Mouse (Mus musculus) heart, adult 2 months (tissue): ENCODE data around the gene Lrch3. TPM values are rescaled to one million over a fixed set of nuclear protein-coding genes. Genes with fewer than 3 reads are reported as not detected.

Source experiments
- DNase-seq, 2 experiments: peaks; one replicate each; pipeline ENCODE4 v3.0.0; 2021
- H3K27ac ChIP-seq: fragments of 200-600 bp; 2 replicates; pipeline ENCODE4 v1.8.1; 2022
- H3K27me3 ChIP-seq: fragments of 200-500 bp; 2 replicates; pipeline ENCODE4 v1.6.1; 2012; ENCODE audit warnings: mild to moderate bottlenecking, low read length, inconsistent platforms, mixed read lengths; ENCODE audit not compliant: control insufficient read depth, insufficient read depth
- H3K36me3 ChIP-seq: fragments of 200-500 bp; 2 replicates; pipeline ENCODE4 v1.6.1; 2012; ENCODE audit warnings: low read length, inconsistent platforms; ENCODE audit not compliant: control insufficient read depth, insufficient read depth
- H3K4me1 ChIP-seq: fragments of 200-500 bp; 2 replicates; pipeline ENCODE4 v1.6.1; 2011; ENCODE audit warnings: low read length; ENCODE audit not compliant: control insufficient read depth, insufficient read depth
- H3K4me3 ChIP-seq: fragments of 200-600 bp; 2 replicates; pipeline ENCODE4 v1.8.1; 2022
- H3K79me2 ChIP-seq: fragments of 200-500 bp; replicated peaks from 2 replicates; pipeline ENCODE4 v1.6.1; 2012; ENCODE audit warnings: mild to moderate bottlenecking, inconsistent platforms, low read length, moderate library complexity, mixed read lengths; ENCODE audit not compliant: control insufficient read depth, insufficient read depth
- H3K9ac ChIP-seq: fragments of 200-500 bp; 2 replicates; pipeline ENCODE4 v1.6.1; 2012; ENCODE audit warnings: low read depth, mild to moderate bottlenecking, control low read depth, inconsistent platforms, low read length, mixed read lengths
- CTCF ChIP-seq: fragments of 200-600 bp; IDR thresholded peaks from 2 replicates; pipeline ENCODE4 v1.8.1; 2022; ENCODE audit warnings: antibody characterized with exemption, mild to moderate bottlenecking, moderate library complexity
- EP300 ChIP-seq: fragments of 200-500 bp; IDR thresholded peaks from 2 replicates; pipeline ENCODE4 v1.6.1; 2011; ENCODE audit warnings: low read depth, low read length, control low read depth; ENCODE audit not compliant: insufficient read depth
- POLR2A ChIP-seq: fragments of 200-500 bp; IDR thresholded peaks from 2 replicates; pipeline ENCODE4 v1.6.1; 2011; ENCODE audit warnings: mild to moderate bottlenecking, low read depth, low read length, control low read depth; ENCODE audit not compliant: insufficient read depth
- WGBS: fragments of 180-500 bp; shearing (Covaris S2); methylation state at CpG from one replicate; pipeline ENCODE4 v1.1.7; 2018; 5-methylcytosine and 5-hydroxymethylcytosine counted together
- intact Hi-C: fragments of 180-260 bp; cut with DNase I; formaldehyde crosslinking; loops from one replicate; pipeline ENCODE4 v1.15.1; 2025
- polyA plus RNA-seq: library from polyadenylated mRNA; depleted of rRNA; stranded (reverse); fragments of >200 nt; gene quantifications from 2 replicates; pipeline ENCODE4 v1.2.3, GENCODE M21; 2012
- total RNA-seq, 2 experiments: library from RNA; stranded (reverse); gene quantifications; 2 replicates each; pipeline ENCODE4 v1.2.3; 2021

Gene Lrch3
- total and polyA plus RNA-seq, 3 experiments: 13.8 to 22.6 (median 20.3) TPM

DNA sequence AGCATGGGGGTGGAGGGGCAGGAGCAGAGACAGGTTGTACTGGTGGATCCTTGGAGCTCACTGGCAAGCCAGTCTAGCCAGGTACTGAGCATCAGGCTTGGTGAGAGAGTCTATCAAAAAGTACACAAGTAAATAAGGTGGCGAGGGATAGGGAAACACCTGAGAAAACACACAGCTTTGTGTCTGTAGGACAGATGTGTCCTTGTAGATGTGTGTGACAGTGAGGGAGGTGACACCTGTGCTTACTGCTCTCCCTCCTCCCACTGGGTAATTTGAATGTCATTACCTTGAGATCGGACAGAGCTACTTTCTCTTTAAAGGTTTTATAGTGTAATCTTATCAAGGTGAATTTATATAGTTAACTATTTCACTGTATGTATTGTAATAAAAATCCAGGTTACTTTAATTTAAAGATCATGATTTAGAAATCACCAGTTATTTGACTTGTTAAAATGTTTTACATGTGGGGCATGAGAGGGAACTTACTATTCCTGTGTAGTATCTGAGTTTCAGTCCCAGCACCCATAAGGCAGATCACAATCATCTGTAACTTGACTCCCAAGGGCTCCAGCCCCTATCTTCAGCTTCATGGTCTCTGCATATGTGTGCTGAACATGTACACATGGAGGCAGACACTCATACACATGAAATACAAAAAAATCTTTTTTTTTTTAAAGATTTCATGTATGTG lies 12.4 kb upstream of the Lrch3 start:
- intact Hi-C loops: no loop called here
- H3K36me3 ChIP-seq: no peaks in the 10 kb centered on the region; the same call in 1 of the 2 replicates

DNA sequence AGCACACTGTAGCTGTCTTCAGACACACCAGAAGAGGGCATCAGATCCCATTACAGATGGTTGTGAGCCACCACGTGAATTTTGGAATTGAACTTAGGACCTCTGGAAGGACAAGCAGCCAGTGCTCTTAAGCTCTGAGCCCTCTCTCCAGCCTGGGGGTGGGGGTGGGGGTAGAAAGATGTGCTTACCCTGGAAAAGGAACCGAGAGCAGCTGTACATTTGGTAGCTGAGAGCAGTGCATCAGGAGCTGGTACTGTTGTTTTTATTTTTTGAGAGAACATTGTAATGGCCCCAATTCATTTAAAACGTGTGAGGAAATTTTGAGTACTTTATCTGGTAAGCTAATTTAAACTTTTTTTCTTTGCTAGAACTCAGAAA lies 11.9 kb upstream of the Lrch3 start:
- no peak for DNase-seq
- Histone ChIP-seq H3K4me3 (no peak overlapping the region), H3K4me1 (peaks cover 1% of the 10 kb centered on the region; the same call in 1 of the 2 replicates), H3K27me3 (no peaks in the 10 kb centered on the region), H3K79me2 (no peaks in the 10 kb centered on the region), H3K36me3 (no peaks in the 10 kb centered on the region; the same call in none of the 2 replicates), H3K27ac (no peak overlapping the region), H3K9ac (no peak overlapping the region)
- 67% methylated on average over 3 of the region's 3 CpGs for WGBS
- TF ChIP-seq EP300 (no peak), CTCF (0 out of 2 replicates have a peak, but pooled peaks have one; percentile 10), POLR2A (no peak)
- intact Hi-C loops: no loop called here

More for the DNA sequence above, 12.4 kb upstream of the Lrch3 start:
- 85% methylated on average over 2 of the region's 2 CpGs for WGBS
- Histone ChIP-seq H3K4me1 (no peaks in the 10 kb centered on the region), H3K4me3 (no peak overlapping the region), H3K9ac (no peak overlapping the region), H3K27me3 (no peaks in the 10 kb centered on the region), H3K27ac (no peak overlapping the region), H3K79me2 (no peaks in the 10 kb centered on the region)
- no peak for TF ChIP-seq EP300
- no peak for TF ChIP-seq CTCF
- TF ChIP-seq POLR2A: no peak
- DNase-seq: no peak

DNA sequence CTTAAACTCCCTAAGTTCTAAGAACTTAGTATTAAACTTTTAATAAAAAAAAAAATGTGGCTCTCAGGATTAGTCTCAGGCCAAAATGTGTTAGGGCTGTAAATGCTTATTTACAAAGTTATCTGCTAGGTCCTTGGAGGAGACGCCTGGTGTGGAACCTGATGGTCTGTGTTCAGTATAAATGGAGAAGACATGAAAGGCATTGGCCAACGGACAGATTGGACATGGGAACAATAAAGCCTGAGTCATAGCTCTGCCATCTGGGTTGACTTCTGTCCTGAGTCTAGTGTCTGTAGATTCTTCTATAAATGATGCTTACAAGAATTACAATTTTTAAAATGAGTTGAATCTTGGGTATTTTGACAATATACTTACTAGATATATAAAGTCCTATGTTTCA lies 7.7 kb upstream of the Lrch3 start:
- DNase-seq: no peak
- intact Hi-C loops: no loop called here
- TF ChIP-seq EP300 (no peak), CTCF (no peak), POLR2A (no peak)
- Histone ChIP-seq H3K9ac (no peak overlapping the region), H3K4me1 (peaks cover 1% of the 10 kb centered on the region; the same call in 1 of the 2 replicates), H3K27me3 (no peaks in the 10 kb centered on the region), H3K79me2 (no peaks in the 10 kb centered on the region), H3K4me3 (no peak overlapping the region), H3K27ac (no peak overlapping the region), H3K36me3 (no peaks in the 10 kb centered on the region; the same call in none of the 2 replicates)
- whole genome bisulfite sequencing: 56% methylated on average over 2 of the region's 2 CpGs

DNA sequence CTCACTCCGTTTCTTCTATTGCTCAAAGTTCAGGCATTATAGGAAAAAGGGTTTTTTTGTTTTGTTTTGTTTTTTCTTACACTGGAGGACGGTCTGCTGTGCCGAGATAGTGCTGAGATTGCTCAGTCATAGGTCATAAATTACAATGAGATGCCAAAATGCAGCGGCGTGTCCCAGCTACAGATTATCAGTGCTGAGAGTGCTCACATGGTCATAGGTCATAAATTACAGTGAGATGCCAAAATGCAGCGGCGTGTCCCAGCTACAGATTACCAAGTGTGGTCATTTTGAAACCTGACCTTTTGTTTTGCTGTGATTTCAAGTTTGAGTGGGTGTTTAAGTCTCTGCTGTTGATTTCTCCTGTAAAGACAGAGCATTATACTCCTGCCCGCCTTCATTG lies 7.2 kb upstream of the Lrch3 start:
- DNase-seq: no peak
- Histone ChIP-seq H3K9ac (no peak overlapping the region), H3K4me1 (peaks cover 1% of the 10 kb centered on the region; the same call in 1 of the 2 replicates), H3K36me3 (no peaks in the 10 kb centered on the region; the same call in none of the 2 replicates), H3K27me3 (no peaks in the 10 kb centered on the region), H3K27ac (no peak overlapping the region), H3K79me2 (no peaks in the 10 kb centered on the region), H3K4me3 (no peak overlapping the region)
- TF ChIP-seq POLR2A (no peak), EP300 (no peak), CTCF (no peak)
- 67% methylated on average over 8 of the region's 8 CpGs for WGBS
- intact Hi-C loops: no loop called here

DNA sequence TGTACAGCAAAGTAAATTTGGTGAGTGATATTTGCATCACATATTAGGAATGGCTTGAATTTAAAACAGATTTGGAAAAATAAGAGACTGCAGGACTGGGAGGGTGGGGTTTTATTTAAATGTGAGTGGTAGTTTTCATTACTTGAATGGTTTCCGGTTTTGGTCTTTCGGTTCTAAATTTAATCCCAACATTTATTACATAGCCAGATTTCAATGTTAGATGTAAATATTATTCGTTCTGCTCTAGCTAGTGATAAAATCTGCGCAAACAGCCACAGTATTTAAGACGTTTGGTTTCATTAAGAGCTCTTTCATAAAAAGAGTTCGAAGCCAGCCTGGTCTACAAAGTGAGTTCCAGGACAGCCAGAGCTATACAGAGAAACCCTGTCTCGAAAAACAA lies 688 bp upstream of the Lrch3 start:
- no peak overlapping the region; the same call in 1 of the 2 replicates for H3K4me3 ChIP-seq
- H3K36me3 ChIP-seq: peaks cover 7% of the 10 kb centered on the region
- no peak overlapping the region; the same call in 1 of the 2 replicates for H3K27ac ChIP-seq

More for the DNA sequence above, 688 bp upstream of the Lrch3 start:
- intact Hi-C loops: loop anchor here (5.0 kb wide), 3 partner anchors 34 to 74 kb away; no protein-coding TSS in a partner anchor
- DNase-seq: no peak
- Histone ChIP-seq H3K79me2 (no peaks in the 10 kb centered on the region; the same call in 1 of the 2 replicates), H3K9ac (no peak overlapping the region), H3K4me1 (peaks cover 7% of the 10 kb centered on the region), H3K27me3 (no peaks in the 10 kb centered on the region)
- WGBS: 52% methylated on average over 7 of the region's 7 CpGs
- no peak for TF ChIP-seq POLR2A
- no peak for TF ChIP-seq EP300
- no peak for TF ChIP-seq CTCF
